Mouse (Mus musculus) hindbrain, embryonic 11.5 days (tissue): ENCODE data around the gene Prkag3. TPM values are rescaled to one million over a fixed set of nuclear protein-coding genes. Genes with fewer than 3 reads are reported as not detected.

Experiments used
- ATAC-seq: fragments of 200-750 bp; cut with Nextera tagmentation; 2 replicates; pipeline ENCODE4 v1.8.0; 2017; ENCODE audit warnings: mild to moderate bottlenecking, moderate TSS enrichment, moderate library complexity; ENCODE audit not compliant: low FRiP score
- DNase-seq: peaks from one replicate; pipeline ENCODE4 v3.0.0-alpha.2; 2015; ENCODE audit warnings: low spot score
- H3K27ac ChIP-seq: fragments of 300-500 bp; sonication (generic); 2 replicates; pipeline ENCODE4 v1.5.1; 2014; ENCODE audit warnings: mild to moderate bottlenecking, low read depth, low read length
- H3K27me3 ChIP-seq: fragments of 300-500 bp; sonication (generic); 2 replicates; pipeline ENCODE4 v1.6.1; 2014; ENCODE audit warnings: mild to moderate bottlenecking, low read length, moderate library complexity, mixed read lengths; ENCODE audit not compliant: control insufficient read depth, insufficient read depth
- H3K36me3 ChIP-seq: fragments of 300-500 bp; sonication (generic); 2 replicates; pipeline ENCODE4 v1.6.1; 2014; ENCODE audit warnings: mild to moderate bottlenecking, low read length, moderate library complexity, mixed read lengths; ENCODE audit not compliant: control insufficient read depth, insufficient read depth
- H3K4me1 ChIP-seq: fragments of 300-500 bp; sonication (generic); replicated peaks from 2 replicates; pipeline ENCODE4 v1.6.1; 2014; ENCODE audit warnings: low read length, mixed read lengths; ENCODE audit not compliant: control insufficient read depth, insufficient read depth
- H3K4me2 ChIP-seq: fragments of 300-500 bp; sonication (generic); replicated peaks from 2 replicates; pipeline ENCODE4 v1.6.1; 2014; ENCODE audit warnings: mild to moderate bottlenecking, low read depth, low read length
- H3K4me3 ChIP-seq: fragments of 300-500 bp; sonication (generic); 2 replicates; pipeline ENCODE4 v1.5.1; 2014; ENCODE audit warnings: low read depth, low read length
- H3K9ac ChIP-seq: fragments of 300-500 bp; sonication (generic); 2 replicates; pipeline ENCODE4 v1.6.1; 2014; ENCODE audit warnings: low read depth, low read length
- H3K9me3 ChIP-seq: fragments of 300-500 bp; sonication (generic); 2 replicates; pipeline ENCODE4 v1.6.1; 2016; ENCODE audit warnings: low read length; ENCODE audit not compliant: control insufficient read depth
- WGBS: fragments of 180-500 bp; shearing (Covaris S2); extraction: QIAGEN DNeasy Blood & Tissue Kit; methylation state at CpG from one replicate; pipeline ENCODE4 v1.1.7; 2014; 5-methylcytosine and 5-hydroxymethylcytosine counted together
- polyA plus RNA-seq: library from polyadenylated mRNA; unstranded; fragments of >200 nt; fragmentation: Nextera tagmentation; extraction: Ambion mirVana; gene quantifications from 2 replicates; pipeline ENCODE4 v1.2.1, GENCODE M21; 2014

Prkag3 gene
- polyA plus RNA-seq, 1 experiment from 2014 or later: 0.22 TPM

DNA sequence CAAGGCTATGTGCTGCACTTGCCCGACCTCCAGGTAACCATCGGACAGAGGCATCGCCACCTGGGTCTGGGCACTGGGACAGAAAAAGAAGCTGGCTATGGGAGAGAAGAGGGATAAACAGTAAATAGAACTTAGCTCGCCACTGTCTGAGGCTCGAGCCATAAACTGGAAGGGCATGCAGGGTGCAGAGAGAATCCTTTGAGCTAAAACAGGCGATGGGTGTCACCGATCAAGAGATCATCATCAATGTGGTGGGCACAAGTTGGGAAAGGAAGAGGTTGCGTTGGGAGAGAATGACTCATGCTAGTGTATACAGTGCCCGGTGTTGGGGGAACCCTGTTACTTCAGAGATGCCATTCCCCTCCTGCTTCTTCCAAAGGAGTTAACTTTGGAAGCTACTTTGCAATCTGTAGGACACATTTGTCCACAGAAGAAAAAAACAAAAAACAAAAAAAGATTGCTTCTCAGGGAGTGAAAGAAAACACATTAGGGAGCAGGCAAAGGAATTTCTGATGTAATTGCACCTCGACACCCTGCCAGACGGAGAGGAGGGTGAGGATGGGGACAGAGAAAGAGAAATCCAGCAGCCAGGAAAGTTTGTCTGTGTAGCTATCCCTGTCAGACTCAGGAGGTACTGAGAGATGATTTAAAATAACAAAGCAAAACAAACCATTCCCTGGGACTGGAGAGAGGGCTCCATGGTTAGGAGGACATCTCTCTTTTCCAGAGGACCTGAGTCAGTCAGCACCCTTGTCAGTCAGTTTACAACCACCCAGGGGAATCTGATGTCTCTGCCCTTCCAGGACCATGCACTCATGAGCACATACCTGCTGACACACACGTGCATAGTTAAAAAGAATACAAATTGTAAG, 34.9 kb downstream of the Prkag3 start:
- Histone ChIP-seq H3K36me3 (no peaks in the 10 kb centered on the region), H3K27me3 (no peaks in the 10 kb centered on the region), H3K27ac (no peak overlapping the region), H3K4me1 (no peaks in the 10 kb centered on the region; the same call in 1 of the 2 replicates), H3K4me2 (peak overlapping the region; percentile 92), H3K4me3 (peak overlapping the region; percentile 37), H3K9me3 (no peaks in the 10 kb centered on the region), H3K9ac (peak overlapping the region; percentile 67)
- WGBS: 39% methylated on average over 12 of the region's 12 CpGs
- no peak for DNase-seq
- ATAC-seq: no peak

DNA sequence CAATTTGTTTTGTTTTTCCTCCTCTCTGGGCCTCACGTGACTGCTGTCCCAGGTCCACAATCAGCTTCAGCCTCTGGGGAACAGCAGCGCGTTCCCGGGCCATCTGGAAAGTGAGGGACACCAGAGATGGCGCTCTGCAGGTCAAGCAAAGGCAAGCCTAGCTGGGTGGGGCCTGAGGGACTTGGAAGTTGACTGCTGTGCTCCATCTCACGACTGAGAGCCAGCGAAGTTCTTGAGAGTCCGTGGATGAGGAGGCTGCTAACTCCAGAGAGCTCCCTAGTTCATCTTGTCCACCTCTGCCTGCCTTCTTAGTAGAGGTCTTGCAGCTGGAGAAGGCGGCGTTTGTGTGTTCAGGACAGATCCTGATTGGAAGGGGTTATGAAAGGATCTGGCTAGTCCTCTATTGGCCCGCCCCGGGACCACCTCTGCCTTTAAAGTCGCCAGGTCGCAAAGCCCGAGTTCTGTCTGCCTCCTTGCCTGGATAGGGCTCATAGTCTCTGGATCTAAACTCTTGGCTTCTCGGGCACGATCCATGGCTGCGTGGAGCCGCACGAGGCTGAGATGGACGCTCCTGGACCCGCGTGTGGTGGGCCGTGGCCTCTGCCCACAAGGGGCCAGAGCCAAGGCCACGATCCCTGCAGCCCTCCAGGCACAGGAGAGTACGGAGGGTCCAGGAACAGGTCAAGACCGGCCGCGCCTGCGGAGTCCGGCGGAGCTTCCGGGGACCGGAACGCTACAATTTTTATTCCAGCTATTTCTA, 35.7 kb downstream of the Prkag3 start, which contains the start of gene Cyp27a1:
Gene Cyp27a1, plus strand, starts transcription at position 476 of the 760 bp plus-strand sequence.
- Histone ChIP-seq H3K4me2 (peak within 1 kb of the TSS; percentile 92), H3K27me3 (no peaks in the 10 kb centered on the region), H3K4me3 (peak within 1 kb of the TSS; percentile 37), H3K9me3 (no peaks in the 10 kb centered on the region), H3K27ac (no peak within 1 kb of the TSS), H3K36me3 (no peaks in the 10 kb centered on the region), H3K9ac (peak within 1 kb of the TSS; percentile 67), H3K4me1 (no peaks in the 10 kb centered on the region; the same call in 1 of the 2 replicates)
- DNase-seq (peak; percentile 68), ATAC-seq (peak; percentile 53; the same call in 1 of the 2 replicates)
- WGBS: 3% methylated on average over 35 of the region's 35 CpGs

- H3K4me3 ChIP-seq: peak overlapping the region; percentile 37; the same call in 1 of the 2 replicates
- no peak for DNase-seq
- peak overlapping the region; percentile 92 for H3K4me2 ChIP-seq
- no peaks in the 10 kb centered on the region; the same call in 1 of the 2 replicates for H3K4me1 ChIP-seq
- no peaks in the 10 kb centered on the region for H3K36me3 ChIP-seq
- H3K9me3 ChIP-seq: no peaks in the 10 kb centered on the region
- 0 out of 2 replicates have a peak overlapping the region, but pooled peaks have one; percentile 7 for H3K9ac ChIP-seq
- no peak for ATAC-seq
- H3K27me3 ChIP-seq: no peaks in the 10 kb centered on the region
- 40% methylated on average over 5 of the region's 5 CpGs for WGBS
- H3K27ac ChIP-seq: no peak overlapping the region
Measured at GRCm38 (mm10) chr1:74712461-74713098, 36.4 kb downstream of the Prkag3 start.

GRCm38 (mm10) chr1:74712046-74712445, 37.0 kb downstream of the Prkag3 start:
- H3K4me2 ChIP-seq: no peak overlapping the region
- ATAC-seq: no peak
- H3K36me3 ChIP-seq: no peaks in the 10 kb centered on the region
- H3K4me3 ChIP-seq: no peak overlapping the region
- H3K9me3 ChIP-seq: no peaks in the 10 kb centered on the region
- no peak for DNase-seq
- no peak overlapping the region for H3K27ac ChIP-seq
- H3K27me3 ChIP-seq: no peaks in the 10 kb centered on the region
- H3K4me1 ChIP-seq: no peaks in the 10 kb centered on the region; the same call in 1 of the 2 replicates
- no peak overlapping the region for H3K9ac ChIP-seq
- 78% methylated on average over 4 of the region's 4 CpGs for WGBS

DNA sequence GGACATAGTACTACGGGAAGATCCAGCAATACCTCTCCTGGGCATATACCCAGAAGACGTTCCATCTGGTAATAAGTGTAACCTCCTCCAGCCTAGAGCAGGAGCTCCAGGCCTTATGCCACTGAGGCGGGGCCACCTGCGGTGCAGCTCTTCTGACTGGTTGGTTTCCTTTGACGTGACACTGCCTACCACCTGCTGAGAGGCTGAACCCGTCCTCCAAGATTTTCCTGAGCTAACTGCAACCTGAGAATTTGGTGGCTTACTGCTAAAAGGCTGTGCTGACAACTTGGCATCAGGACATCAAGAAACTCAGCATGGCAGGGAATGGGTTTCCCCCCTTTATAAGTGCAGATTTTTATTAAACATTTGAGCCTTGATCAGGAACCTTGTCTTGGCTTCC, 39.5 kb downstream of the Prkag3 start:
- ATAC-seq: no peak

DNA sequence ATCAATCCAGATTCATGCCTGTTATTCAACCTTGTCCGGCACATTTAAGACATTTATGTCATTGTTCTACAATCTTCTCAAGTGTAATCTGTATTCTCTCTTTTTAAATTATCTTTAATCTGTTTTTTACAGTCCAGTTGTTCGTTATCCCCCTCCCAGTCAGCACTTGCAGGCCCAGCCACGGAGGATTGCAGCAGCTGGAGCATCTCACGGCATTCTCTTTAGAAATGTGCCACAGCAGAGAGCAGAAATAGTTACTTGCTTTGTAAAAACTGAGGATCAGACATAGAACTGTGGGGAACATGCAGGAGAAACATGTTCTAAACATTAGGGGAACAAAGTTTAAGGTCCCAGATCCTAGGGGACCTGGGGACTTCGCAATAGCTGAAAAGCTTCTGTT, 44.0 kb downstream of the Prkag3 start:
- Histone ChIP-seq H3K36me3 (no peaks in the 10 kb centered on the region), H3K4me3 (no peak overlapping the region), H3K4me2 (no peak overlapping the region), H3K27ac (no peak overlapping the region), H3K27me3 (no peaks in the 10 kb centered on the region), H3K9ac (no peak overlapping the region), H3K9me3 (no peaks in the 10 kb centered on the region), H3K4me1 (no peaks in the 10 kb centered on the region)
- DNase-seq (no peak), ATAC-seq (no peak)
- 87% methylated on average over 5 of the region's 5 CpGs for WGBS

More for the DNA sequence above, 39.5 kb downstream of the Prkag3 start:
- Histone ChIP-seq H3K4me3 (no peak overlapping the region), H3K27ac (no peak overlapping the region), H3K4me1 (no peaks in the 10 kb centered on the region; the same call in 1 of the 2 replicates), H3K4me2 (no peak overlapping the region), H3K9ac (no peak overlapping the region), H3K27me3 (no peaks in the 10 kb centered on the region), H3K36me3 (no peaks in the 10 kb centered on the region), H3K9me3 (no peaks in the 10 kb centered on the region)
- WGBS: 41% methylated on average over 6 of the region's 6 CpGs
- no peak for DNase-seq

- no peak overlapping the region for H3K27ac ChIP-seq
- ATAC-seq: no peak
- no peaks in the 10 kb centered on the region for H3K27me3 ChIP-seq
- 85% methylated on average over 3 of the region's 3 CpGs for WGBS
- no peaks in the 10 kb centered on the region for H3K9me3 ChIP-seq
- H3K4me1 ChIP-seq: no peaks in the 10 kb centered on the region
- no peak overlapping the region for H3K4me2 ChIP-seq
- no peak for DNase-seq
- no peak overlapping the region for H3K9ac ChIP-seq
- no peaks in the 10 kb centered on the region for H3K36me3 ChIP-seq
- no peak overlapping the region for H3K4me3 ChIP-seq
Measured at GRCm38 (mm10) chr1:74704156-74704555, 44.9 kb downstream of the Prkag3 start.

DNA sequence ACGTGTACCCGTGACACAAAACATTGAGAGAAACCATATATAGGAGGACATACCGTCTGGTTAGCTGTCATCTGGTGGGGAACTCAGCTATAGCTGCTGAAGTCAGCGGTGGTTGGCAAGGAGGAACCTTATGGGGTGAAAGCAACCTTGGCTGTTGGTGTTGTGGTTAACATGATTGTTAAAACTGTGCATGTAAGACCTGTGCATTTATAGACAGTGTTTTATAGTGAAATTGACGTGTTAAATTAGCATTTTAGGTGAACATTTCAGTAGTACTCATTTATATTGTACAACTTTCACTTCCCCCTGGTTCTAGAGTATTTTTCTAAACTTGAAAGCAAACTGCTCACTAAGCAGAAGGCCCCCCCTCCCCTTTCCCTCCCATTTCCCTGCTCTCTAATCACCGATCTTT, 46.9 kb downstream of the Prkag3 start:
- Histone ChIP-seq H3K4me1 (no peaks in the 10 kb centered on the region), H3K4me3 (no peak overlapping the region), H3K27me3 (no peaks in the 10 kb centered on the region), H3K4me2 (no peak overlapping the region), H3K9me3 (no peaks in the 10 kb centered on the region), H3K9ac (no peak overlapping the region), H3K27ac (no peak overlapping the region), H3K36me3 (peaks cover 6% of the 10 kb centered on the region; the same call in 1 of the 2 replicates)
- WGBS: 94% methylated on average over 6 of the region's 6 CpGs
- DNase-seq: no peak
- ATAC-seq: no peak
